Mouse (Mus musculus) stomach, embryonic 15.5 days (tissue): ENCODE measurements around the gene Tmem150c. TPM values are rescaled to one million over a fixed set of nuclear protein-coding genes. Genes with fewer than 3 reads are reported as not detected.

Experiments used
- ATAC-seq: fragments of 200-750 bp; cut with Nextera tagmentation; 2 replicates; pipeline ENCODE4 v1.8.0; 2017; ENCODE audit warnings: low read depth, moderate number of reproducible peaks, moderate TSS enrichment; ENCODE audit not compliant: insufficient read depth, low FRiP score
- H3K27ac ChIP-seq: fragments of 300-500 bp; sonication (generic); 2 replicates; pipeline ENCODE4 v1.5.1; 2015; ENCODE audit warnings: mild to moderate bottlenecking, inconsistent platforms
- H3K27me3 ChIP-seq: fragments of 300-500 bp; sonication (generic); replicated peaks from 2 replicates; pipeline ENCODE4 v1.6.1; 2015; ENCODE audit warnings: inconsistent platforms
- H3K36me3 ChIP-seq: fragments of 300-500 bp; sonication (generic); 2 replicates; pipeline ENCODE4 v1.6.1; 2015; ENCODE audit warnings: inconsistent platforms
- H3K4me1 ChIP-seq: fragments of 300-500 bp; sonication (generic); 2 replicates; pipeline ENCODE4 v1.6.1; 2015; ENCODE audit warnings: inconsistent platforms
- H3K4me2 ChIP-seq: fragments of 300-500 bp; sonication (generic); 2 replicates; pipeline ENCODE4 v1.6.1; 2015; ENCODE audit warnings: mild to moderate bottlenecking, inconsistent platforms
- H3K4me3 ChIP-seq: fragments of 300-500 bp; sonication (generic); replicated peaks from 2 replicates; pipeline ENCODE4 v1.5.1; 2015; ENCODE audit warnings: inconsistent platforms
- H3K9ac ChIP-seq: fragments of 300-500 bp; sonication (generic); 2 replicates; pipeline ENCODE4 v1.6.1; 2015; ENCODE audit warnings: inconsistent platforms
- H3K9me3 ChIP-seq: fragments of 300-500 bp; sonication (generic); 2 replicates; pipeline ENCODE4 v1.6.1; 2016; ENCODE audit warnings: inconsistent platforms
- WGBS: fragments of 180-500 bp; shearing (Covaris S2); methylation state at CpG from one replicate; pipeline ENCODE4 v1.1.7; 2015; 5-methylcytosine and 5-hydroxymethylcytosine counted together
- polyA plus RNA-seq: library from polyadenylated mRNA; unstranded; fragments of >200 nt; fragmentation: Nextera tagmentation; extraction: Ambion mirVana; gene quantifications from 2 replicates; pipeline ENCODE4 v1.2.1, GENCODE M21; 2015

Gene Tmem150c
- polyA plus RNA-seq, 1 experiment from 2014 or later, result 4.7 TPM

- H3K9me3 ChIP-seq, result no peaks in the 10 kb centered on the region
- H3K4me1 ChIP-seq, result peaks cover 17% of the 10 kb centered on the region; the same call in 1 of the 2 replicates
- no peak overlapping the region for H3K9ac ChIP-seq
- 76% methylated on average over 3 of the region's 3 CpGs for WGBS
- no peak for ATAC-seq
- no peaks in the 10 kb centered on the region for H3K27me3 ChIP-seq
- no peak overlapping the region for H3K27ac ChIP-seq
- H3K4me2 ChIP-seq, result no peak overlapping the region
- H3K36me3 ChIP-seq, result no peaks in the 10 kb centered on the region
- no peak overlapping the region for H3K4me3 ChIP-seq
Measured at GRCm38 (mm10) chr5:100046096-100046495, 113.5 kb downstream of the Tmem150c start.

GRCm38 (mm10) chr5:100044621-100045020 lies 115.0 kb downstream of the Tmem150c start:
- no peaks in the 10 kb centered on the region for H3K36me3 ChIP-seq
- peaks cover 17% of the 10 kb centered on the region; the same call in 1 of the 2 replicates for H3K4me1 ChIP-seq
- ATAC-seq, result no peak
- no peak overlapping the region for H3K9ac ChIP-seq
- H3K4me3 ChIP-seq, result no peak overlapping the region
- no peak overlapping the region for H3K27ac ChIP-seq
- H3K27me3 ChIP-seq, result no peaks in the 10 kb centered on the region
- no peaks in the 10 kb centered on the region for H3K9me3 ChIP-seq
- 71% methylated on average over 5 of the region's 5 CpGs for WGBS
- no peak overlapping the region for H3K4me2 ChIP-seq

GRCm38 (mm10) chr5:100044030-100044429 lies 115.6 kb downstream of the Tmem150c start:
- WGBS, result 68% methylated on average over 4 of the region's 4 CpGs

GRCm38 (mm10) chr5:100043361-100043760 lies 116.2 kb downstream of the Tmem150c start:
- no peak overlapping the region for H3K4me3 ChIP-seq
- H3K36me3 ChIP-seq, result no peaks in the 10 kb centered on the region
- peaks cover 14% of the 10 kb centered on the region; the same call in 1 of the 2 replicates for H3K4me1 ChIP-seq
- WGBS, result 69% methylated on average over 5 of the region's 5 CpGs
- no peaks in the 10 kb centered on the region for H3K9me3 ChIP-seq
- H3K27me3 ChIP-seq, result no peaks in the 10 kb centered on the region
- H3K27ac ChIP-seq, result no peak overlapping the region
- ATAC-seq, result no peak
- H3K9ac ChIP-seq, result no peak overlapping the region
- no peak overlapping the region for H3K4me2 ChIP-seq

More at GRCm38 (mm10) chr5:100044030-100044429, 115.6 kb downstream of the Tmem150c start:
- H3K4me2 ChIP-seq, result no peak overlapping the region
- H3K4me3 ChIP-seq, result no peak overlapping the region
- ATAC-seq, result no peak
- H3K27ac ChIP-seq, result no peak overlapping the region
- no peaks in the 10 kb centered on the region for H3K9me3 ChIP-seq
- no peak overlapping the region for H3K9ac ChIP-seq
- no peaks in the 10 kb centered on the region for H3K27me3 ChIP-seq
- H3K36me3 ChIP-seq, result no peaks in the 10 kb centered on the region
- peaks cover 14% of the 10 kb centered on the region; the same call in 1 of the 2 replicates for H3K4me1 ChIP-seq

GRCm38 (mm10) chr5:100042467-100042866 lies 117.1 kb downstream of the Tmem150c start:
- H3K4me1 ChIP-seq, result peaks cover 5% of the 10 kb centered on the region; the same call in 1 of the 2 replicates
- no peak overlapping the region for H3K9ac ChIP-seq
- 91% methylated on average over 8 of the region's 8 CpGs for WGBS
- H3K27me3 ChIP-seq, result no peaks in the 10 kb centered on the region
- no peaks in the 10 kb centered on the region for H3K36me3 ChIP-seq
- H3K9me3 ChIP-seq, result no peaks in the 10 kb centered on the region
- no peak overlapping the region for H3K27ac ChIP-seq
- no peak overlapping the region for H3K4me2 ChIP-seq
- H3K4me3 ChIP-seq, result no peak overlapping the region
- no peak for ATAC-seq

- Histone ChIP-seq H3K4me1 (peaks cover 5% of the 10 kb centered on the region; the same call in 1 of the 2 replicates), H3K27ac (no peak overlapping the region), H3K9ac (no peak overlapping the region), H3K27me3 (no peaks in the 10 kb centered on the region), H3K4me2 (peak overlapping the region; percentile 81; the same call in 1 of the 2 replicates), H3K36me3 (no peaks in the 10 kb centered on the region), H3K4me3 (no peak overlapping the region), H3K9me3 (no peaks in the 10 kb centered on the region)
- ATAC-seq, result no peak
- 75% methylated on average over 4 of the region's 4 CpGs for WGBS
Measured at GRCm38 (mm10) chr5:100041272-100041671, 118.3 kb downstream of the Tmem150c start.

- no peaks in the 10 kb centered on the region for H3K27me3 ChIP-seq
- 2% methylated on average over 19 of the region's 19 CpGs for WGBS
- peak overlapping the region; percentile 87 for H3K27ac ChIP-seq
- ATAC-seq, result no peak
- H3K9ac ChIP-seq, result peak overlapping the region; percentile 57
- H3K9me3 ChIP-seq, result no peaks in the 10 kb centered on the region
- H3K4me3 ChIP-seq, result peak overlapping the region; percentile 94
- H3K4me1 ChIP-seq, result peaks cover 9% of the 10 kb centered on the region; the same call in 1 of the 2 replicates
- H3K36me3 ChIP-seq, result 0 out of 2 replicates have a peak, but pooled peaks cover 3% of the 10 kb centered on the region
- H3K4me2 ChIP-seq, result peak overlapping the region; percentile 81
Measured at GRCm38 (mm10) chr5:100040281-100040784, 119.3 kb downstream of the Tmem150c start.

GRCm38 (mm10) chr5:100039602-100040142 lies 119.9 kb downstream of the Tmem150c start, which contains the start of the genes Hnrnpdl and Enoph1:
TSS of gene Hnrnpdl (minus strand) at chr5:100039664.
TSS of gene Enoph1 (plus strand) at chr5:100039985.
- no peaks in the 10 kb centered on the region for H3K27me3 ChIP-seq
- no peaks in the 10 kb centered on the region for H3K9me3 ChIP-seq
- peak within 1 kb of the TSS; percentile 81 for H3K4me2 ChIP-seq
- peak; percentile 86 for ATAC-seq
- H3K4me3 ChIP-seq, result peak within 1 kb of the TSS; percentile 94
- H3K4me1 ChIP-seq, result peaks cover 9% of the 10 kb centered on the region; the same call in 1 of the 2 replicates
- peaks cover 7% of the 10 kb centered on the region; the same call in 1 of the 2 replicates for H3K36me3 ChIP-seq
- H3K9ac ChIP-seq, result peak within 1 kb of the TSS; percentile 98
- H3K27ac ChIP-seq, result peak within 1 kb of the TSS; percentile 99
- under 1% methylated on average over 57 of the region's 57 CpGs for WGBS

- Histone ChIP-seq H3K36me3 (peaks cover 14% of the 10 kb centered on the region; the same call in 1 of the 2 replicates), H3K4me3 (peak overlapping the region; percentile 94), H3K4me1 (peaks cover 14% of the 10 kb centered on the region; the same call in 1 of the 2 replicates), H3K9me3 (no peaks in the 10 kb centered on the region), H3K4me2 (peak overlapping the region; percentile 67), H3K27ac (peak overlapping the region; percentile 99), H3K27me3 (no peaks in the 10 kb centered on the region), H3K9ac (peak overlapping the region; percentile 98)
- under 1% methylated on average over 102 of the region's 113 CpGs for WGBS
- ATAC-seq, result peak; percentile 82
Measured at GRCm38 (mm10) chr5:100038714-100039601, 120.7 kb downstream of the Tmem150c start.

GRCm38 (mm10) chr5:100037965-100038713 lies 121.5 kb downstream of the Tmem150c start:
- under 1% methylated on average over 45 of the region's 45 CpGs for WGBS
- Histone ChIP-seq H3K9me3 (no peaks in the 10 kb centered on the region), H3K27me3 (no peaks in the 10 kb centered on the region), H3K27ac (peak overlapping the region; percentile 95), H3K9ac (peak overlapping the region; percentile 90), H3K4me1 (peaks cover 14% of the 10 kb centered on the region; the same call in 1 of the 2 replicates), H3K4me3 (peak overlapping the region; percentile 94), H3K4me2 (peak overlapping the region; percentile 88), H3K36me3 (peaks cover 15% of the 10 kb centered on the region; the same call in 1 of the 2 replicates)
- peak; percentile 23 for ATAC-seq

GRCm38 (mm10) chr5:100036681-100037080 lies 122.9 kb downstream of the Tmem150c start:
- Histone ChIP-seq H3K36me3 (peaks cover 28% of the 10 kb centered on the region), H3K27ac (no peak overlapping the region), H3K4me2 (peak overlapping the region; percentile 88), H3K27me3 (no peaks in the 10 kb centered on the region), H3K4me3 (peak overlapping the region; percentile 94), H3K9me3 (no peaks in the 10 kb centered on the region), H3K4me1 (peaks cover 13% of the 10 kb centered on the region; the same call in 1 of the 2 replicates), H3K9ac (no peak overlapping the region; the same call in 1 of the 2 replicates)
- WGBS, result 12% methylated on average over 7 of the region's 7 CpGs
- ATAC-seq, result no peak
